Mouse (Mus musculus): ENCODE data around the gene Cmpk1. TPM values are rescaled to one million over a fixed set of nuclear protein-coding genes. Genes with fewer than 3 reads are reported as not detected.
A peak's percentile ranks its signal among the peaks of the same experiment; 100 is the strongest.

Cmpk1 gene
- 88.0 and 91.2 TPM in 2 replicates for polyA plus RNA-seq (2016; fragmentation: Nextera tagmentation; extraction: Ambion mirVana)

DNA sequence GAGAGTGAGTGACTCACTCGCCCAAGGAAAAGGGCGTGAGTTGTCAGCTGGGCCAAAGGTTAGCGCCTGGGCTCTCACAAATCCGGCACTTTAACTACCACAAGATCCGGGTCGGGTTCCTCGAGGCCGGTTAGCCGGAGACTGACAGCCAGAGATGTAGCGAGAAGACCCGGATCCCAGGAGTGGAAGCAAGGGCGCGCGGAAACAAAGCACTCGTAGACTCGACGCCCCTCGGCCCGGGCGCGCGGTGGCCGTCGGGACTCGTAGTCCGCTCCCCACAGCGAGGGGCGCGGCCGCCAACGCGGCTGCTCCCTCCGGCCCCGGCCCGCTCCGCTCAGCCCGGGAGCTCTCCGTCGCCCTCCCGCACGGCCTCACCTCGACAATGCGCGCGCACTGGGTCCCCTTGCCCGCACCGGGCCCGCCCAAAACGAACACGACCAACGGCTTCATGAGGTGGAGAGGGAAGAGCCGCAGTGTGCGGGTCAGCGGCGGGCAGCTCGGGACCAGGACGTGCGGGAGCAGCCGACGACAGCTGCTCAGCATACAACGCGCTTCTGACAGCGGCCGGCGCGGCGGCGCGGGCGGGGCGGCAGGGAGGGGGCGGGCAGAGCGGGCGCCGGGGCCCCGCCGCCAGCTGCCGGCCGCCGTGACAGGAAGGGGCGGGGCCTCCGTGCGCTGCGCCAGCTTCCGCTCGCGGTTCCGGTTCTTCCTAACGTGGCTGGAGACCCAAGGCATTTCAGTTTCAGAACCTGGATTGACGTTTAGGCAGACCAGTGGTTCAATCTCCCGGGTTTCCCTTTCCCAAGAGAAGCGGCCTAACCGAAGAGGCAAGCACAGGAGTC is at the start of gene Cmpk1:
TSS of gene Cmpk1 (minus strand) at position 651 of the 842 bp plus-strand sequence.
- Histone ChIP-seq H3K4me1 (replicated peaks) (peaks cover 17% of the 10 kb centered on the region), H3K36me3 (no peaks in the 10 kb centered on the region), H3K9me3 (no peaks in the 10 kb centered on the region), H3K27ac (peak within 1 kb of the TSS; percentile 98), H3K27me3 (ENCODE audit: insufficient read depth, poor library complexity, severe bottlenecking) (0 out of 2 replicates have a peak, but pooled peaks cover 5% of the 10 kb centered on the region), H3K4me3 (peak within 1 kb of the TSS; percentile 79)
- DNase-seq (ENCODE audit: low spot score): peak; percentile 85
- under 1% methylated on average over 93 of the region's 93 CpGs for WGBS

DNA sequence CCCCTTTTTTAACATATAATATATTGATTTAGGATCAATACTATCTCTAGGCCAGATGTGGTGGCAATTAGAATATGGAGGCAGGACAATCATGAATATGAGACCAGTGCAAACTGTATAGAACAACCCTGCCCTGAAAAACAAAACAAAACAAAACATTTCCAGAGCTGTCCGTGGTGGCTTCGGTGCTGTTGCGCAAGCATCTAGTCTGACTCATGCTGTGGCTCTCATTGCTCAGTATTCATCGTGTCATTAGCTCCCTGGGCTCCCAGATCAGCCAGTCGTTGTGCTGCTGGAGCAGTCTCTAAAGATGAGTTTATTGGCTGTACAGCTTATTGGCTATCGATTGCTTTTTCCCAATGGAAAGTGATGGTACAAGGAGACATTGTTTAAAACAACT is 48.0 kb upstream of the Cmpk1 start:
- no peak overlapping the region for H3K27ac ChIP-seq
- H3K27me3 ChIP-seq (ENCODE audit: insufficient read depth, poor library complexity, severe bottlenecking): no peaks in the 10 kb centered on the region
- 86% methylated on average over 6 of the region's 6 CpGs for WGBS
- H3K4me1 ChIP-seq (replicated peaks): no peaks in the 10 kb centered on the region
- H3K9me3 ChIP-seq: no peaks in the 10 kb centered on the region
- no peak for DNase-seq (ENCODE audit: low spot score)
- no peak overlapping the region for H3K4me3 ChIP-seq
- peaks cover 76% of the 10 kb centered on the region for H3K36me3 ChIP-seq

DNA sequence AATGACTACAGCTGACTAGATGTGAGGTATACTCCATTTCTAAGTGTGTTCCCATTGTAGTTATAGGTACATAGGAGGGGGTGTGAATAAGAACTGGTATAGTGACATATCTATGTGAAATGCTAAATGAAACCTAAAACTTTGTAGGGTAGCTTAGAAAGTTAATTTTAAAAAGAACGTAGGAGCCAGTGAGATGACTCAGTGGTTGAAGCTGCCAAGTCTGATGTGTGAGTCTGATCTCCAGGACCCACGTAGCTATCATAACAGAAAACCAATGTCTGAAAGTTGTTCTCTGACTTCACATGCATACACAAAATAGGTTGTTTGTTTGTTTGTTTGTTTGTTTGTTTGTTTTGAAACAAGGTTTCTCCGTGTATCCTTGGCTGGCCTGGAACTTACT is 33.0 kb upstream of the Cmpk1 start:
- no peak overlapping the region for H3K27ac ChIP-seq
- no peak overlapping the region for H3K4me3 ChIP-seq
- no peaks in the 10 kb centered on the region for H3K9me3 ChIP-seq
- peaks cover 96% of the 10 kb centered on the region for H3K36me3 ChIP-seq
- no peaks in the 10 kb centered on the region for H3K27me3 ChIP-seq (ENCODE audit: insufficient read depth, poor library complexity, severe bottlenecking)
- no peaks in the 10 kb centered on the region for H3K4me1 ChIP-seq (replicated peaks)
- WGBS: 96% methylated on average over 3 of the region's 3 CpGs
- no peak for DNase-seq (ENCODE audit: low spot score)

DNA sequence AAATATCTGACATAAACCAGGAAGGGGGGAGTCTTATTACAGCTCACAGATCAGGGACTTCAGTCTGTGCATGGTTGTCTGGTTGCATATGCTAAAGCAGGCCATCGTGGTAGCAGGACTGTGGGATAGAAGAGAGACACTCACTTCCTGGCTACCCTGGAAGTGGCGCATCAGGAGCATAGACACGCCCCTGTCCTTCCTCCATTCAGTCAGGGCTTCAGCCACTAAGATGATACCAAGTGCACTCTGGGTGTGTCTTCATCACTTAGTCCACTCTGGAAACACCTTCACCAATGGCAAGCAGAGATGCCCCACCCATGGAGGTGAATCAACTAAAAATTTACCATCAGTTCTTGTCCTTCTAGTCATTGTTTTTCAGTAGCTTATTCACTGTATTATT is 27.2 kb upstream of the Cmpk1 start:
- no peaks in the 10 kb centered on the region for H3K27me3 ChIP-seq (ENCODE audit: insufficient read depth, poor library complexity, severe bottlenecking)
- no peak overlapping the region for H3K27ac ChIP-seq
- 96% methylated on average over 3 of the region's 3 CpGs for WGBS
- H3K4me1 ChIP-seq (replicated peaks): no peaks in the 10 kb centered on the region
- no peaks in the 10 kb centered on the region for H3K9me3 ChIP-seq
- peaks cover 98% of the 10 kb centered on the region for H3K36me3 ChIP-seq
- DNase-seq (ENCODE audit: low spot score): no peak
- H3K4me3 ChIP-seq: no peak overlapping the region

DNA sequence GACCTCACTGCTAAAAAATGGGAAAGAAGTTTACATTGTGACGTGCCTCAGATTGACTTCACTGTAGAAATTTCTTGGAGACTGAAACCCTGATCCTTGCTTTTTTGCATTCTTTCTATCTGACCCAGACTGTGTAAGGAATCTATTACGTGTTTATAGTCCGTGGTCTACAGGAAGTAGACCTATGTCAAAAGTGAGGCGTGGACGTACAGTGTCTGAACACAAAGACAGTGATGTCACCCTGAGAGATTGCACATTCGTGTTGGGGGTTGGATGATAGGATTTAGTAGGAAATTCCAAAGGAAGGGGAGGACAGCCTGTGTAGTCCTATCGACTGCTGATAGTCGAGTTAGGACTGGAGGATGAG is 13.4 kb upstream of the Cmpk1 start:
- H3K27me3 ChIP-seq (ENCODE audit: insufficient read depth, poor library complexity, severe bottlenecking): no peaks in the 10 kb centered on the region
- H3K4me3 ChIP-seq: peak overlapping the region; percentile 64
- peaks cover 23% of the 10 kb centered on the region for H3K4me1 ChIP-seq (replicated peaks)
- DNase-seq (ENCODE audit: low spot score): peak; percentile 3
- no peaks in the 10 kb centered on the region for H3K9me3 ChIP-seq
- H3K27ac ChIP-seq: peak overlapping the region; percentile 89
- WGBS: 1% methylated on average over 8 of the region's 8 CpGs
- peaks cover 29% of the 10 kb centered on the region for H3K36me3 ChIP-seq

GRCm38 (mm10) chr4:114999773-115000428 is 12.9 kb upstream of the Cmpk1 start, which contains the start of gene Stil:
TSS of gene Stil (plus strand) at chr4:115000159.
- peaks cover 23% of the 10 kb centered on the region for H3K4me1 ChIP-seq (replicated peaks)
- under 1% methylated on average over 52 of the region's 52 CpGs for WGBS
- H3K36me3 ChIP-seq: peaks cover 24% of the 10 kb centered on the region
- no peaks in the 10 kb centered on the region for H3K27me3 ChIP-seq (ENCODE audit: insufficient read depth, poor library complexity, severe bottlenecking)
- H3K4me3 ChIP-seq: peak within 1 kb of the TSS; percentile 64
- H3K9me3 ChIP-seq: no peaks in the 10 kb centered on the region
- peak; percentile 98 for DNase-seq (ENCODE audit: low spot score)
- H3K27ac ChIP-seq: peak within 1 kb of the TSS; percentile 89

GRCm38 (mm10) chr4:114999445-114999772 is 12.4 kb upstream of the Cmpk1 start:
- Histone ChIP-seq H3K4me1 (replicated peaks) (peaks cover 23% of the 10 kb centered on the region), H3K27me3 (ENCODE audit: insufficient read depth, poor library complexity, severe bottlenecking) (peaks cover 3% of the 10 kb centered on the region; the same call in 1 of the 2 replicates), H3K4me3 (peak overlapping the region; percentile 64), H3K36me3 (peaks cover 19% of the 10 kb centered on the region), H3K9me3 (no peaks in the 10 kb centered on the region), H3K27ac (peak overlapping the region; percentile 89)
- DNase-seq (ENCODE audit: low spot score): no peak
- 10% methylated on average over 9 of the region's 9 CpGs for WGBS

GRCm38 (mm10) chr4:114997051-114997450 is 10.0 kb upstream of the Cmpk1 start:
- no peak overlapping the region for H3K27ac ChIP-seq
- no peak for DNase-seq (ENCODE audit: low spot score)
- peaks cover 20% of the 10 kb centered on the region for H3K4me1 ChIP-seq (replicated peaks)
- H3K27me3 ChIP-seq (ENCODE audit: insufficient read depth, poor library complexity, severe bottlenecking): peaks cover 6% of the 10 kb centered on the region; the same call in 1 of the 2 replicates
- H3K4me3 ChIP-seq: no peak overlapping the region
- WGBS: 52% methylated on average over 3 of the region's 3 CpGs
- H3K36me3 ChIP-seq: no peaks in the 10 kb centered on the region
- H3K9me3 ChIP-seq: no peaks in the 10 kb centered on the region

GRCm38 (mm10) chr4:114994218-114994617 is 7.2 kb upstream of the Cmpk1 start:
- H3K27me3 ChIP-seq (ENCODE audit: insufficient read depth, poor library complexity, severe bottlenecking): peaks cover 11% of the 10 kb centered on the region; the same call in 1 of the 2 replicates
- H3K9me3 ChIP-seq: no peaks in the 10 kb centered on the region
- no peak for DNase-seq (ENCODE audit: low spot score)
- no peaks in the 10 kb centered on the region for H3K36me3 ChIP-seq
- 90% methylated on average over 3 of the region's 3 CpGs for WGBS
- no peak overlapping the region for H3K4me3 ChIP-seq
- H3K27ac ChIP-seq: no peak overlapping the region
- H3K4me1 ChIP-seq (replicated peaks): 0 out of 2 replicates have a peak, but pooled peaks cover 2% of the 10 kb centered on the region

DNA sequence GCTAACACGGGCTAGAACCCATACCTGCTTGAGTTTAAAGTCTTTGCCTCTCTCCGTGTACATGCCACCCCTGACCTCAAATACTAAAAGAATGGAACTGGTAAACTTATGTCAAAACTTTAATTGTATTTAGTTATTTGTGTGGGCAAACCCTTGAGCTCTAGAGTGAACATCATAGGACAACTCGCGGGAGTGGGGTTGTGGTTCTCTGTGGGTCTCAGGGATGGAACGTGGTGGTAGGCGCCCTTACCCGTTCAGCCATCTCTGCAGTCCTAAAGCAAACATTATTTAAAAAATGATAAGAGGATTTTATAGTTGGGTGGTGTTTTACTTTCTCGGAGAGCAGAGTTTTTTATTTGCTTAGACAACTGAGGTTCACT is 840 bp downstream of the Cmpk1 start:
- DNase-seq (ENCODE audit: low spot score): no peak

GRCm38 (mm10) chr4:114983020-114983419 is 4.0 kb downstream of the Cmpk1 start:
- no peak overlapping the region for H3K27ac ChIP-seq
- DNase-seq (ENCODE audit: low spot score): no peak
- WGBS: 88% methylated on average over 1 of the region's 1 CpGs
- no peaks in the 10 kb centered on the region for H3K27me3 ChIP-seq (ENCODE audit: insufficient read depth, poor library complexity, severe bottlenecking)
- H3K4me1 ChIP-seq (replicated peaks): peaks cover 17% of the 10 kb centered on the region
- no peaks in the 10 kb centered on the region for H3K9me3 ChIP-seq
- no peak overlapping the region for H3K4me3 ChIP-seq
- no peaks in the 10 kb centered on the region for H3K36me3 ChIP-seq

More for the DNA sequence above, 840 bp downstream of the Cmpk1 start:
- Histone ChIP-seq H3K27me3 (ENCODE audit: insufficient read depth, poor library complexity, severe bottlenecking) (no peaks in the 10 kb centered on the region), H3K4me3 (peak overlapping the region; percentile 79), H3K36me3 (no peaks in the 10 kb centered on the region), H3K27ac (peak overlapping the region; percentile 98), H3K9me3 (no peaks in the 10 kb centered on the region), H3K4me1 (replicated peaks) (peaks cover 17% of the 10 kb centered on the region)
- 3% methylated on average over 8 of the region's 8 CpGs for WGBS

- no peak overlapping the region for H3K27ac ChIP-seq
- H3K4me1 ChIP-seq (replicated peaks): peaks cover 13% of the 10 kb centered on the region
- H3K36me3 ChIP-seq: no peaks in the 10 kb centered on the region
- DNase-seq (ENCODE audit: low spot score): no peak
- no peak overlapping the region for H3K4me3 ChIP-seq
- no peaks in the 10 kb centered on the region for H3K27me3 ChIP-seq (ENCODE audit: insufficient read depth, poor library complexity, severe bottlenecking)
- H3K9me3 ChIP-seq: no peaks in the 10 kb centered on the region
- 95% methylated on average over 1 of the region's 1 CpGs for WGBS
These were observed 4.4 kb downstream of the Cmpk1 start for GRCm38 (mm10) chr4:114982619-114983018.

DNA sequence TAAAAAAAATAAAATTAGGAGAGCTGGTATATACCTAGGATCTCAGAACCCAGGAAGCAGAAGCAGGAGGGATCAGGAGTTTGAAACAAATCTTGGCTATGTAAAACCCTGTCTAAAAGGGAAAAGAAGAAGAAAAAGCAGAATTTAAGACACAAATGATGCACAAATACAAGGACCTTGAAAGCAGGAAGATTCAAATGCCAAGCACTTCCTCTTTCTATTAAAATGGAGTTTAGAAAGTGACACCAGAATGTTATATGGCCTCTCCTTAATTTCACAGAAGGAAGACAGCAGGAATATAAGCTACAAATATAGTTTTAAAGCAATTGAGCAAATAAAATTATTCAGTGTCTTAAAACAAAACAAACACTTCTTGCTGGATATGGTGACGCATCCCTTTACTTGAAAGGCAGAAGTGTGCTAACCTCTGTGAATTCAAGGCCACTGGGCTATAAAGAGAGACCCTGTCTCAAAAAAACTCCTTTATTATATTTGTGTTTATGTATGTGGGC is 13.8 kb downstream of the Cmpk1 start:
- no peaks in the 10 kb centered on the region for H3K27me3 ChIP-seq (ENCODE audit: insufficient read depth, poor library complexity, severe bottlenecking)
- no peaks in the 10 kb centered on the region for H3K9me3 ChIP-seq
- no peak for DNase-seq (ENCODE audit: low spot score)
- H3K27ac ChIP-seq: no peak overlapping the region
- 95% methylated on average over 1 of the region's 1 CpGs for WGBS
- H3K4me3 ChIP-seq: no peak overlapping the region
- no peaks in the 10 kb centered on the region for H3K4me1 ChIP-seq (replicated peaks)
- H3K36me3 ChIP-seq: peaks cover 9% of the 10 kb centered on the region

Data from hindbrain, embryonic 10.5 days (tissue).